Mouse (Mus musculus): Measurements from ENCODE around the gene Mog.

DNA sequence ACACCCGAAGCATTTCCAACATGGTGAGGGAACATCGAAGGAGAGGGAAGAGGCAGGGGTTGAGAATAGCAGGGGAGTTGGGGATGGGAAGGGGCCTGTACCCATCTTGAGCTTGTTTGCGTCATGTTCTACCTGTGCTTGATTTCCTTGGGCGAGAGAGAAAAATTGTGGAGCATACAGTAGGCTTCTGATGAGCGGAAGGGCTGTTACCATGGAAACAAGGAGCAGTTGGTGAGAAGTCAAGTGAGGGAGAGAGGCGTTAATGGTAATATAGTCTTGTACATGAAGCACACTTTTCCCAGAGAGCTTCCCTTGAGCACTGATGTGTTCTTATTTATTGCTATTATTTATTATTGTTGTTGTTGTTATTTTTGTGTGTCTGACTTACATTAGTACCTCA, 33.8 kb upstream of the Mog start:
- TF ChIP-seq POLR2A (IDR thresholded peaks at IDR 0.05; ENCODE audit: insufficient read depth, low read depth, low read length), result no peak
- TF ChIP-seq EP300 (IDR thresholded peaks at IDR 0.05; ENCODE audit: insufficient read depth, low read depth, low read length), result no peak
